Mouse (Mus musculus): ENCODE results near the gene 4933428G20Rik. TPM values are rescaled to one million over a fixed set of nuclear protein-coding genes. Genes with fewer than 3 reads are reported as not detected.
A peak's percentile ranks its signal among the peaks of the same experiment; 100 is the strongest.

4933428G20Rik gene
- polyA plus RNA-seq, 1 experiment: not detected

- H3K4me1 ChIP-seq: peaks cover 25% of the 10 kb centered on the region
- H3K36me3 ChIP-seq (replicated peaks; ENCODE audit: low read length): no peaks in the 10 kb centered on the region
- TF ChIP-seq FLI1 (IDR thresholded peaks at IDR 0.05; ENCODE audit: low read length): no peak
- no peak for TF ChIP-seq GATA1 (IDR thresholded peaks at IDR 0.05; ENCODE audit: borderline replicate concordance, low read length)
- H3K9me3 ChIP-seq: no peaks in the 10 kb centered on the region
- H3K27me3 ChIP-seq (replicated peaks): peaks cover 94% of the 10 kb centered on the region
- no peak overlapping the region for H3K4me3 ChIP-seq (replicated peaks)
Observed at GRCm38 (mm10) chr11:97540604-97541003, 40.5 kb upstream of the 4933428G20Rik start.

DNA sequence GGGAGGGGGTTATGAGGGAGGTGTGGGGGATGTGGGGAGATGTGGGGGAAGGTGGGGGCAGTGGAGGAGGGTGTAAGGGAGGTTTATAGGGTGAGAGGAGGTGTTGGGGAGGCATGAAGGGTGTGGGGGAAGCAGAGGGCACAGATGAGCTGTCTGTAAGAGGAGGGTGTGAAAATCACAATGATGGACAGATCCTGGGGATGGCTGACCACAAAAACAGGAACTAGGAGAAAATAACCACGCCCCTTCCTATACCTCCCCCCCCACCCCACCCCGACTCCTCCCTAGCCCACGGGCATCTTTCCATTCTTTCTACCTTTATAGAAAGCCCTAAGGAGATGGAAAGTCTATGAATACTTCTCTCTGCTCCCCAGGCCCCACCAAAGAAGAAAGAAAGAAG, 40.0 kb upstream of the 4933428G20Rik start:
- TF ChIP-seq GATA1 (IDR thresholded peaks at IDR 0.05; ENCODE audit: borderline replicate concordance, low read length): no peak
- no peak for TF ChIP-seq FLI1 (IDR thresholded peaks at IDR 0.05; ENCODE audit: low read length)
- H3K4me3 ChIP-seq (replicated peaks): no peak overlapping the region
- H3K4me1 ChIP-seq: peaks cover 26% of the 10 kb centered on the region
- no peaks in the 10 kb centered on the region for H3K9me3 ChIP-seq
- H3K27me3 ChIP-seq (replicated peaks): peaks cover 94% of the 10 kb centered on the region
- H3K36me3 ChIP-seq (replicated peaks; ENCODE audit: low read length): no peaks in the 10 kb centered on the region

DNA sequence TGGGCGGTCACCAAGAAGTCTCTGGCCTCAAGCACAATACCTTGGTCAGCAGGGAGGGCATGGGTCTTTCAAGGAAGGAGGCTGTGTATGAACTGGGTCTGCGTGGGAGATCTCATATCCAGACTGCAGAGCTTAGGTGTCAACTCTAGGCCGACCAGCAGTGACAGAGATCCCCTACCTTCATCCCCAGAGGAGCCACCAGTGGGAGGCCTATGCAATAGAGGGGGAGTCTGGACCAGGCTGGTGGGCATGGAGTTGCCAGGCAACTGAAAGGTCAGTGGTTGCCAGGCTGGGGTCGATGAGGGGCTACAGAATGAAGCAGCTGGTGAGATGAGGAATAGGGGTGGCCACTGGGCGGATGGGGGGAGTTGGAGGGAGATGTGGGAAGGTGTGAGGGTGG, 39.5 kb upstream of the 4933428G20Rik start:
- H3K4me3 ChIP-seq (replicated peaks): no peak overlapping the region
- H3K27me3 ChIP-seq (replicated peaks): peaks cover 94% of the 10 kb centered on the region
- H3K36me3 ChIP-seq (replicated peaks; ENCODE audit: low read length): no peaks in the 10 kb centered on the region
- TF ChIP-seq GATA1 (IDR thresholded peaks at IDR 0.05; ENCODE audit: borderline replicate concordance, low read length) (no peak), FLI1 (IDR thresholded peaks at IDR 0.05; ENCODE audit: low read length) (no peak)
- H3K9me3 ChIP-seq: no peaks in the 10 kb centered on the region
- H3K4me1 ChIP-seq: peaks cover 31% of the 10 kb centered on the region

GRCm38 (mm10) chr11:97537580-97538089, 37.5 kb upstream of the 4933428G20Rik start:
- no peak overlapping the region for H3K4me3 ChIP-seq (replicated peaks)
- no peaks in the 10 kb centered on the region for H3K36me3 ChIP-seq (replicated peaks; ENCODE audit: low read length)
- no peak for TF ChIP-seq GATA1 (IDR thresholded peaks at IDR 0.05; ENCODE audit: borderline replicate concordance, low read length)
- no peak for TF ChIP-seq FLI1 (IDR thresholded peaks at IDR 0.05; ENCODE audit: low read length)
- H3K9me3 ChIP-seq: no peaks in the 10 kb centered on the region
- H3K4me1 ChIP-seq: peaks cover 49% of the 10 kb centered on the region
- peaks cover 95% of the 10 kb centered on the region for H3K27me3 ChIP-seq (replicated peaks)

DNA sequence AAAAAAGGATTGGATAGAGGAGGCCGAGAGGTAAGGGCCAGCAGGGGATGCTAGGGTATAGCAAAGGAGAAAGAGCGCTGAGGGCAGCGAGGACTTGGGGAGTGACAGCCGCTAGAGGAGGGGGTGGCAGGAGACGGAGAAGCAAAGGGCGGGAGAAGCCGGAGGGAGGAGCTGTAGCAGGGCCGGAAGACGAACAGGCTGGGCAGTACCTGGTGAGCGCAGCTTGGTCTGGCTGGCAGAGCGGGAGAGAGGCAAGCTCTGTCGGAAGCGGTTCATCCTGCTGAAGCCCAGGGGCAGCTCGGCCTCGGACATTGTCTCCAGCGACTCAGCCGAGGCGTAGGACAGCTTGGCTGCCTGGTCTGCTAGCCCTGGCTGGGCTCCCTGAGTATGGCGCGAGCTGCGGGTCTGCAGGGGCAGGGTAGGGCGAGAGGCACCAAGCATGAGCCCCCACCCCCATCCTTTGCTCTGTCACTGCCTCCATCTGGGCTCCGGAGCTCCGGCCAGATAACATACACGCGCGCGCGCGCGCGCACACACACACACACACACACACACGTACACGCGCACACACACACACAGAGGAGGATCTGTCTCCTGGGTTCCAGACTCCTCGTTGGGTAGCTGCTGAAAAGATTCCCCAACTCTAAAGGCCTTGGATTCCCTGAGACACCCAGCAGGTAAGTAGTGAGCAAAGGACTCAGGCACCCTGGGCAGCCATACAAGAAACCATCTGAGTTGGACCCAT, 36.9 kb upstream of the 4933428G20Rik start:
- Histone ChIP-seq H3K4me3 (replicated peaks) (peak overlapping the region; percentile 85), H3K36me3 (replicated peaks; ENCODE audit: low read length) (no peaks in the 10 kb centered on the region), H3K9me3 (no peaks in the 10 kb centered on the region), H3K4me1 (peaks cover 55% of the 10 kb centered on the region), H3K27me3 (replicated peaks) (peaks cover 95% of the 10 kb centered on the region)
- no peak for TF ChIP-seq GATA1 (IDR thresholded peaks at IDR 0.05; ENCODE audit: borderline replicate concordance, low read length)

DNA sequence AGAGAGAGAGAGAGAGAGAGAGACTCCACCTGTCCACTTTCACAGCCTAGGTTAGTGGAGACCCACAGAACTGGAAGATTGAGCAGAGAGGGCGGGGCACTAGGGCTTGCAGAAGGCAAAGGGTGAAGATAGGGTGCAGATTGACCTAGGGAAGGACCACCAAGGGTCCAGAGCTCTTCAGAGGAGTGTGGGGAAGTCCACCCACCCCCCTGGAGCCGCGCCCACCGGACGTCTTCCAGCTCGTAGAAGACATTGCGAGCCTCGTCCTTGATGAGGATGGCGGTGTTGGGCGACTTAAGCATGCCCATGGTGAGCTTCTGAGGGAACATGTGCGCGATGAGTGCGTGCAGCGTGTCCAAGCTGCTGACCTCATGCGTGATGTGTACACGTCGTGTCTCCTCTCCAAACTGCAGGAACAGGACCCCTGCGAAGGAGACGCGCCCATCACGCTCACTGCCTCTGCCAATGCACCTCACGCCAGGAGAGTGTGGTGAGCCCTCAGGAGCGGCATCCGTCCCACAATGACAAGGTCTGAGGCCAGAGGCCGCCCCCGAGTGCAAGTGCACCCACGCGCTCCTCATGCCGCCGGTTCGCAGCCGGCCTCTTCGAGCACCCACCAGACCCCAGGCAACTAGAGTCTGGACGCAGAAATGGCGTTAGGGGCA, 36.1 kb upstream of the 4933428G20Rik start:
- Histone ChIP-seq H3K9me3 (no peaks in the 10 kb centered on the region), H3K36me3 (replicated peaks; ENCODE audit: low read length) (no peaks in the 10 kb centered on the region), H3K27me3 (replicated peaks) (peaks cover 95% of the 10 kb centered on the region), H3K4me1 (peaks cover 63% of the 10 kb centered on the region), H3K4me3 (replicated peaks) (peak overlapping the region; percentile 59)
- no peak for TF ChIP-seq FLI1 (IDR thresholded peaks at IDR 0.05; ENCODE audit: low read length)
- TF ChIP-seq GATA1 (IDR thresholded peaks at IDR 0.05; ENCODE audit: borderline replicate concordance, low read length): no peak

- H3K9me3 ChIP-seq: no peaks in the 10 kb centered on the region
- no peaks in the 10 kb centered on the region for H3K36me3 ChIP-seq (replicated peaks; ENCODE audit: low read length)
- no peak for TF ChIP-seq FLI1 (IDR thresholded peaks at IDR 0.05; ENCODE audit: low read length)
- no peak for TF ChIP-seq GATA1 (IDR thresholded peaks at IDR 0.05; ENCODE audit: borderline replicate concordance, low read length)
- peaks cover 69% of the 10 kb centered on the region for H3K4me1 ChIP-seq
- H3K27me3 ChIP-seq (replicated peaks): peaks cover 95% of the 10 kb centered on the region
- no peak overlapping the region for H3K4me3 ChIP-seq (replicated peaks)
Observed at GRCm38 (mm10) chr11:97535660-97536059, 35.5 kb upstream of the 4933428G20Rik start.

- H3K27me3 ChIP-seq (replicated peaks): peaks cover 95% of the 10 kb centered on the region
- TF ChIP-seq GATA1 (IDR thresholded peaks at IDR 0.05; ENCODE audit: borderline replicate concordance, low read length) (no peak), FLI1 (IDR thresholded peaks at IDR 0.05; ENCODE audit: low read length) (no peak)
Observed at GRCm38 (mm10) chr11:97535308-97535630, 35.1 kb upstream of the 4933428G20Rik start.

GRCm38 (mm10) chr11:97534442-97535307, 34.5 kb upstream of the 4933428G20Rik start:
- peak overlapping the region; percentile 67 for H3K4me3 ChIP-seq (replicated peaks)
- H3K4me1 ChIP-seq: peaks cover 70% of the 10 kb centered on the region
- TF ChIP-seq GATA1 (IDR thresholded peaks at IDR 0.05; ENCODE audit: borderline replicate concordance, low read length) (no peak), FLI1 (IDR thresholded peaks at IDR 0.05; ENCODE audit: low read length) (no peak)
- no peaks in the 10 kb centered on the region for H3K36me3 ChIP-seq (replicated peaks; ENCODE audit: low read length)
- H3K27me3 ChIP-seq (replicated peaks): peaks cover 96% of the 10 kb centered on the region
- no peaks in the 10 kb centered on the region for H3K9me3 ChIP-seq

More at GRCm38 (mm10) chr11:97535308-97535630, 35.1 kb upstream of the 4933428G20Rik start:
- Histone ChIP-seq H3K9me3 (no peaks in the 10 kb centered on the region), H3K4me3 (replicated peaks) (no peak overlapping the region), H3K4me1 (peaks cover 72% of the 10 kb centered on the region), H3K36me3 (replicated peaks; ENCODE audit: low read length) (no peaks in the 10 kb centered on the region)
